Mouse (Mus musculus) lung, embryonic 16.5 days (tissue): ENCODE results near the gene Rab3d. TPM values are rescaled to one million over a fixed set of nuclear protein-coding genes. Genes with fewer than 3 reads are reported as not detected.

ENCODE experiments used
- ATAC-seq: fragments of 200-750 bp; cut with Nextera tagmentation; 2 replicates; pipeline ENCODE4 v1.8.0; 2017; ENCODE audit warnings: low read depth, mild to moderate bottlenecking, moderate library complexity
- H3K27ac ChIP-seq: fragments of 300-500 bp; sonication (generic); 2 replicates; pipeline ENCODE4 v1.5.1; 2014; ENCODE audit warnings: mild to moderate bottlenecking, control low read depth, low read length
- H3K27me3 ChIP-seq: fragments of 300-500 bp; sonication (generic); 2 replicates; pipeline ENCODE4 v1.6.1; 2014; ENCODE audit warnings: low read depth, low read length, mixed read lengths; ENCODE audit not compliant: control insufficient read depth, insufficient read depth
- H3K36me3 ChIP-seq: fragments of 300-500 bp; sonication (generic); 2 replicates; pipeline ENCODE4 v1.6.1; 2014; ENCODE audit warnings: low read length; ENCODE audit not compliant: control insufficient read depth, insufficient read depth
- H3K4me1 ChIP-seq: fragments of 300-500 bp; sonication (generic); replicated peaks from 2 replicates; pipeline ENCODE4 v1.6.1; 2014; ENCODE audit warnings: low read length, mixed read lengths; ENCODE audit not compliant: control insufficient read depth, insufficient read depth
- H3K4me2 ChIP-seq: fragments of 300-500 bp; sonication (generic); 2 replicates; pipeline ENCODE4 v1.6.1; 2014; ENCODE audit warnings: low read depth, low read length, control low read depth
- H3K4me3 ChIP-seq: fragments of 300-500 bp; sonication (generic); 2 replicates; pipeline ENCODE4 v1.5.1; 2014; ENCODE audit warnings: mild to moderate bottlenecking, low read length, control low read depth
- H3K9ac ChIP-seq: fragments of 300-500 bp; sonication (generic); 2 replicates; pipeline ENCODE4 v1.6.1; 2014; ENCODE audit warnings: low read length, control low read depth
- H3K9me3 ChIP-seq: fragments of 300-500 bp; sonication (generic); 2 replicates; pipeline ENCODE4 v1.6.1; 2016; ENCODE audit warnings: low read length; ENCODE audit not compliant: control insufficient read depth
- WGBS: fragments of 180-500 bp; shearing (Covaris S2); extraction: QIAGEN DNeasy Blood & Tissue Kit; methylation state at CpG from one replicate; pipeline ENCODE4 v1.1.7; 2014; 5-methylcytosine and 5-hydroxymethylcytosine counted together
- polyA plus RNA-seq: library from polyadenylated mRNA; unstranded; fragments of >200 nt; fragmentation: Nextera tagmentation; extraction: Ambion mirVana; gene quantifications from 2 replicates; pipeline ENCODE4 v1.2.1, GENCODE M21; 2015

Rab3d gene
- 20.9 and 23.5 TPM in 2 replicates for polyA plus RNA-seq

DNA sequence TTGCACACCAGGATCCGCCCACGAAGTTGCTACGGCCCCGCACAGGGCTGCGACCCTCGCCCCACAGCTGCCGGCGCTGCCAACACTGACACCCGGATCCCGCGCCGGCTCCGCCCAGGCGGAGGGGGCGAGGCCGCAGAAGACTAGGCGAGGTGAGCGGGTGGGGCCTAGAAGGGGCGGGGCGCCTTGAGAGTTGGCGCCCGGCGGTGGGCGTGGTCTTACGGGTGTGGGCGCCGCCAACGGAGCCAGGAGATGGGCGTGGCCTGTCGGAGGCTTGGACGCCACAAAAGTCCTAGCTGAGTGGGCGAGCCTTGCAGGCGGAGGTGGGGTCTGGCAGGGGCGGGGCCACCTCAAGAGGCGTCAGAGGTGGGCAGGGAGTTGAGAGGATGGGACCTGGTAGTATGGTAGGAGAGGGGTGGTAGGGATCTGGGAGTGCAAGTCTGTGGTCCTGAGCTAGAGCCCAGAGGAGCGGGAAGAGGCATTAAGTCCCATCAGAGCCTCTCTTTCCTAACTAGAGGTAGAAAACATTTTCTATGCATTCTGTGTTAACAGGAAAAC lies at the start of gene Rab3d:
Rab3d (minus strand) TSS at position 158 of the 558 bp plus-strand sequence.
- H3K9ac ChIP-seq = peak within 1 kb of the TSS; percentile 68
- WGBS = 0% methylated on average over 33 of the region's 36 CpGs
- H3K4me2 ChIP-seq = peak within 1 kb of the TSS; percentile 98
- H3K27ac ChIP-seq = peak within 1 kb of the TSS; percentile 51
- H3K4me3 ChIP-seq = peak within 1 kb of the TSS; percentile 58
- no peaks in the 10 kb centered on the region for H3K9me3 ChIP-seq
- H3K4me1 ChIP-seq = peaks cover 13% of the 10 kb centered on the region
- no peaks in the 10 kb centered on the region for H3K27me3 ChIP-seq
- H3K36me3 ChIP-seq = no peaks in the 10 kb centered on the region
- peak; percentile 96 for ATAC-seq

DNA sequence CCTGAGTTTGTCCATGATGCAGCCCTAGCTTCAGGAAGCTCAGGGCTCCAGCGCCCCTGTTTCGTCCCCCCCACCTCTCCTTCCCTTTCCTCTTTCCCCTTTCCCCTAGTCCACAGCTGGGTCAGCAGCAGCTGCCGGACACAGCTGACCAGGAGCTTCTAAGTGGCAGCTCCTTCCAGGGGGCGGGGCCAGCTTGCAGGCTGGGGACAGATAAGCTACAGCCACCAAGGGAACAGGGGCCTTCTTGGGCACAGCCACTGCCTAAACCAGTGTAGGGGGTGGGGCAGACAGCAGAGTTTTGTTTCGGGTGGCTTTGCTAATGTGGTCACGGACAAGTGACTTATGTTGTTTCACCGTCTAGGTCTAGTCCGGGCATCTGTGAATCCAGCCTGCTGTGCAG lies 45.4 kb upstream of the Rab3d start, which contains the start of gene Epor:
Epor (minus strand) TSS at position 90 of the 400 bp plus-strand sequence.
- H3K9me3 ChIP-seq = no peaks in the 10 kb centered on the region
- ATAC-seq = peak; percentile 63
- peaks cover 31% of the 10 kb centered on the region for H3K4me1 ChIP-seq
- H3K4me3 ChIP-seq = peak within 1 kb of the TSS; percentile 55
- H3K27me3 ChIP-seq = peaks cover 14% of the 10 kb centered on the region
- no peak within 1 kb of the TSS for H3K27ac ChIP-seq
- no peaks in the 10 kb centered on the region for H3K36me3 ChIP-seq
- H3K9ac ChIP-seq = peak within 1 kb of the TSS; percentile 67
- WGBS = 13% methylated on average over 8 of the region's 8 CpGs
- H3K4me2 ChIP-seq = peak within 1 kb of the TSS; percentile 93

DNA sequence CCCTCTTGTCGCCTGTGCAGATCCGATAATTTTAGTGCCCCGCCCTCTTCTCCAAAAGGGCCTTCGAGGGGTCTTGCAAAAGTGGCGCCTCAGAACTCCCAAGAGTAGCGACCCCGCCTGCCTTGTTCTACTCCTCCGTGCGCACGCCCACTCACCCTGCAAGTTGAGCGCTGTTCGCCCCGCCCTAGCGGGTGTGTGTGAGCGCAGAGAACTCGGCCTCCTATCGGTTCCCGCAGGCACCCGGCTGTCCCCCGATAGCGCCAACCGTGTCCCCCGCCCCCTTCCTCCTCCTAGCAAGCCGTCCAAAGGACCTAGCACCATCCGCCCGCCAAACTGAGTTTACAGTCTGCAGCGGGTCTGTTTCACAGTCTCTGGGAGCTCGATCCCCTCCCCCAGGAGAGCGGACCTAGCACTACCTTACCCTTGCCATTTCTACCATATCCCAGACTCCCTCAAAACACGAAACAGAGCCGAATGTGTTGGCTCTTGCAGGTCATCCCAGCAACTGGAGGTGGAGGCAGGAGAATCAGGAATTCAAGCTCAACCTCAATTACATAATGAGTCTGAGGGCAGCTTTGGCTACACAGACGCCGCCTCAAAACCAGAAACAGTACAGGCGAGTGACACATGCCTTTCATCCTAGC lies 44.5 kb upstream of the Rab3d start:
- Histone ChIP-seq H3K4me3 (peak overlapping the region; percentile 55), H3K4me2 (peak overlapping the region; percentile 93), H3K27ac (no peak overlapping the region), H3K4me1 (peaks cover 31% of the 10 kb centered on the region), H3K36me3 (no peaks in the 10 kb centered on the region), H3K9ac (peak overlapping the region; percentile 67), H3K9me3 (no peaks in the 10 kb centered on the region), H3K27me3 (peaks cover 14% of the 10 kb centered on the region)
- 4% methylated on average over 34 of the region's 34 CpGs for WGBS
- peak; percentile 82 for ATAC-seq

DNA sequence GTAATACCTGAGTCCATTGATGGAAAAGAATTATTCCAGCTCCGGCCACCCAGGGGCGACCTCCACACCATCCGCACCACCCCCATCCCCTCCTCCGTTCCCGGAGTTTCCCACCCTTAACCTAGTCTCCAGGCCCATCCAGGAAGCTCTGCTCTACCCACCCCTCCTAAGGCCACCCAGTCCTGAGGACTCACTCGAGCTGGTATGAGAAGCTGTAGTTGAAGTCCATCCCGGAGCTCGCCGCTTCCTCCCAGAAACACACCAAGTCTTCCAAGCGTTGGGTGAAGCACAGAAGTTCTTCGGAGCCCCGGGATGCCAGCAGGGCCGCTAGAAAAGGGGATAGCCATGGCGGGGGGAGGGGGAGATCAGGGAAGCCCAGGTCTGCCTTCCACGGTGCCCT lies 44.0 kb upstream of the Rab3d start:
- Histone ChIP-seq H3K27ac (no peak overlapping the region), H3K9ac (peak overlapping the region; percentile 67), H3K27me3 (peaks cover 14% of the 10 kb centered on the region), H3K4me2 (peak overlapping the region; percentile 93), H3K4me1 (peaks cover 31% of the 10 kb centered on the region), H3K4me3 (peak overlapping the region; percentile 55), H3K9me3 (no peaks in the 10 kb centered on the region), H3K36me3 (no peaks in the 10 kb centered on the region)
- under 1% methylated on average over 15 of the region's 15 CpGs for WGBS
- peak; percentile 55 for ATAC-seq

DNA sequence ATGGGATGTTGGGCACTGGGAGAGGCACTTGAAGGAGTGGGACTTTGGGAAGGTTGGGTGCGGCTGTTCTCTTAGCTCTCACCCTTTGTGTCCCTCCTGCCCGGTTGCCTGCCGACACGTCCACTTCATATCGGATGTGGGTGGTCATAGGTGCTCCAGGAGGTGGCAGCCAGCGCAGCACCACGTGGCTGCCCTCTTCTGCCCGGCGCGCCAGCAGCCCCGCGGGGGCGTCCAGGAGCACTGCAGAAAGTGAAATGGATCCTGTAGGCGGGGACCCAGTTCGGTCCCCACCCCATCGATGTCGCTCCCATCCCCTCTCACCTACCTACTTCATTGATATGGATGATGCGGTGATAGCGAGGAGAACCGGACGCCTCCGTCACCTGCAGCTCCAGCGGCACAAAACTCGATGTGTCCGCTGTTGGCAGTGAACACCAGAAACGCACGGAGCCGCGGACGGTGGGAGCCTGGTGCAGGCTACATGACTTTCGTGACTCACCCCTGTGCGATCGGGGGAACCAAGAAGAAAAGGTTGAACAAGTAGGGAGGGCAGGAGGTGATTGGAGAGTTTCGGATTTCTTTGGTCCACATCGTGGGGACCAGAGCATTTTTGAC lies 43.5 kb upstream of the Rab3d start:
- H3K36me3 ChIP-seq = no peaks in the 10 kb centered on the region
- no peaks in the 10 kb centered on the region for H3K9me3 ChIP-seq
- H3K27me3 ChIP-seq = peaks cover 14% of the 10 kb centered on the region
- H3K4me2 ChIP-seq = peak overlapping the region; percentile 93
- H3K4me3 ChIP-seq = peak overlapping the region; percentile 55
- peak overlapping the region; percentile 67 for H3K9ac ChIP-seq
- 1% methylated on average over 35 of the region's 35 CpGs for WGBS
- H3K4me1 ChIP-seq = peaks cover 33% of the 10 kb centered on the region
- ATAC-seq = peak; percentile 18; the same call in 1 of the 2 replicates
- H3K27ac ChIP-seq = no peak overlapping the region

DNA sequence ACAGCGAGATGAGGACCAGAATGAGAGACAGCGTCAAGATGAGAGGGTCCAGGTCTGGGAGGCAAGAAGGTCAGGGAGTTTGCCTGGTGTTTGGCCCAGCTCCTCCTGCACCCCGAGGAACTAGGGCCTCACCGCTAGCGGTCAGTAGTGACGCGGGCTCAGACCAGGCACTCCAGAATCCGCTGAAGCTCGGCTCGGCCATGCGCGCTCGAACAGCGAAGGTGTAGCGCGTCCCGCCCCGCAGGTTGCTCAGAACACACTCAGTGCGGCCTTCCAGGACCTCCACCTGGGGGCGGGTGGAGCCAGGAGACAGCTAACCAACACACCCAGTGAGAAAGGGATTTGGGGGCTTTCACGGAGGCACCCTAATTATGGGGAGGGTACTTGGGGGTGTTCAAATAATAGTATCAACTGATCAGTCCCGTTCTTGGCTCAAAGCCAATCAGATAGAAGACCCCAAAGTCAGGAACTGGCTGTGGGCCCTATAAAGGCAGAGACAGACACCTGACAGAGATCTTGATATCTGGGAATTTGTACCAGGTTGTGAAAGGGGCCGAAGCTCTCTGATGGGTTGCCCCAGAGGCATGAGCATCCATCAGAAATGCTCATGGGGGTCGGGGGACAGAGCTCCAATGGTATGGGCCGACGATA lies 42.7 kb upstream of the Rab3d start:
- peak overlapping the region; percentile 93 for H3K4me2 ChIP-seq
- peaks cover 14% of the 10 kb centered on the region for H3K27me3 ChIP-seq
- H3K27ac ChIP-seq = no peak overlapping the region
- no peaks in the 10 kb centered on the region for H3K36me3 ChIP-seq
- ATAC-seq = no peak
- H3K9me3 ChIP-seq = no peaks in the 10 kb centered on the region
- H3K4me1 ChIP-seq = peaks cover 36% of the 10 kb centered on the region
- H3K9ac ChIP-seq = peak overlapping the region; percentile 4; the same call in 1 of the 2 replicates
- 7% methylated on average over 25 of the region's 26 CpGs for WGBS
- H3K4me3 ChIP-seq = peak overlapping the region; percentile 55; the same call in 1 of the 2 replicates

DNA sequence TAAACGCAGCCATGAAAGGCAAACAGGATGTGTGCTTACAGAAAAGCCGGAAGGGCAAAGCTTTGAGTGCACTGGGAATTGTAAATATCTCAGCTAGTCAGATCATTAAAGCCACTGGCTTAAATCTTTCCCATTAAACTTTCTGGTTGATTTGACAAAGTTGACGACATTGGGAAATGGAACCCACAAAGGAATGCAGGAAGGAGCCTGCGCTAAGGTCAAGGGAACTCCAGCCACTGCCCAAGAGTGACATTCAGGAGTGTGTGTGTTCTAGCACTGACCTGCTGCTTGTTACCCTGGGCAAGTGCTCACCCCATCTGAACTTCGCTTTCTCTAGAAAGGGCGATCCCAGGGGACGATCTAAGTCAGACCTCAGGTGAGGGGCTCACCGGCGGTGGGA lies 42.1 kb upstream of the Rab3d start:
- Histone ChIP-seq H3K27me3 (peaks cover 14% of the 10 kb centered on the region), H3K9ac (no peak overlapping the region), H3K4me2 (no peak overlapping the region), H3K4me3 (no peak overlapping the region), H3K9me3 (no peaks in the 10 kb centered on the region), H3K36me3 (no peaks in the 10 kb centered on the region), H3K27ac (no peak overlapping the region), H3K4me1 (peaks cover 36% of the 10 kb centered on the region)
- 37% methylated on average over 9 of the region's 9 CpGs for WGBS
- ATAC-seq = no peak

DNA sequence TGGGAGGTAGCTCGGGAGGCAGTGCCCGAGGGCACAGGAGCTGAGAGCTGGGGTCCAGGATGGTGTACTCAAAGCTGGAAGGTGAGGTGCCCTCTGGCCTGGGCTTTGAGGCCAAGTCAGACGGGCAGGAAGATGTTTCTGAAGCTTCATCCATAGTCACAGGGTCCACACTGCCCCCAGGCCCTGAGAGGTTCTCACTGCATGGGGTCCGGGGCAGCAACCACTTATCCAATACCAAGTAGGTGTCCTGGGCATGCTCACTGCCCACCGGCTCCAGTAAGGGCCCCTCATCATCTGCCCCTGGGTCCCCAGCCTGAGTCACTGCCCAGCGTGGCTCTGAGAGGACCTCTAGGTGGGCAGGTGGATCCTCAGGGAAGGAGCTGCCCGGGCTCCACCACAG lies 41.3 kb upstream of the Rab3d start:
- no peak overlapping the region for H3K27ac ChIP-seq
- H3K27me3 ChIP-seq = peaks cover 14% of the 10 kb centered on the region

DNA sequence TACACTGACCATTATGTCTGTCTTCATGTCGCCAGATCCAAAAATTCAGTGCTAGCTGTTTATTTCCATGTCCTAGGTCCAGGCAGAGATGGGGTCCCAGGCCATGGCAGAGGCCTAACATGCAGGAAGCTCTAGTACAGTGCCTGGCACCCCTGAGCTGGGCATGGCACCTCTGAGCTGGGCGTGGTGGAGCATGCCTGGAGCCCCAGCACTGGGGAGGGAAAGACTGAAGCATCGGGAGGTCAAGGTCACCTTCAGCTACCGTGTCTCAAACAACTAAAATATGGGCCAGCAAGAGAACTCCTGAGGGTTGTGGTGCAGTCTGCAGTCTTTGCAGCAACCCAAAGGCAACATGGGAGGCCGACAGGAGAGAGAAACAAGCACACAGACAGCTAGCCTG lies 40.4 kb upstream of the Rab3d start:
- no peak overlapping the region for H3K4me2 ChIP-seq
- H3K27me3 ChIP-seq = peaks cover 14% of the 10 kb centered on the region
- no peaks in the 10 kb centered on the region for H3K9me3 ChIP-seq
- peaks cover 34% of the 10 kb centered on the region for H3K4me1 ChIP-seq
- 77% methylated on average over 5 of the region's 5 CpGs for WGBS
- H3K36me3 ChIP-seq = no peaks in the 10 kb centered on the region
- no peak overlapping the region for H3K27ac ChIP-seq
- no peak for ATAC-seq
- no peak overlapping the region for H3K9ac ChIP-seq
- H3K4me3 ChIP-seq = no peak overlapping the region

More for the DNA sequence above, 41.3 kb upstream of the Rab3d start:
- Histone ChIP-seq H3K4me2 (no peak overlapping the region), H3K9me3 (no peaks in the 10 kb centered on the region), H3K4me3 (no peak overlapping the region), H3K4me1 (peaks cover 38% of the 10 kb centered on the region), H3K36me3 (no peaks in the 10 kb centered on the region), H3K9ac (no peak overlapping the region)
- no peak for ATAC-seq
- 83% methylated on average over 7 of the region's 7 CpGs for WGBS
